Mouse (Mus musculus) midbrain, embryonic 13.5 days (tissue): ENCODE measurements around the gene Ambra1. TPM values are rescaled to one million over a fixed set of nuclear protein-coding genes. Genes with fewer than 3 reads are reported as not detected.
A peak's percentile ranks its signal among the peaks of the same experiment; 100 is the strongest.

ENCODE experiments used
- ATAC-seq: fragments of 200-750 bp; cut with Nextera tagmentation; 2 replicates; pipeline ENCODE4 v1.8.0; 2017; ENCODE audit warnings: mild to moderate bottlenecking, moderate TSS enrichment, moderate library complexity
- H3K27ac ChIP-seq: fragments of 300-500 bp; sonication (generic); 2 replicates; pipeline ENCODE4 v1.5.1; 2015; ENCODE audit warnings: inconsistent platforms, mild to moderate bottlenecking, moderate library complexity
- H3K27me3 ChIP-seq: fragments of 300-500 bp; sonication (generic); 2 replicates; pipeline ENCODE4 v1.6.1; 2015; ENCODE audit warnings: mild to moderate bottlenecking, inconsistent platforms
- H3K36me3 ChIP-seq: fragments of 300-500 bp; sonication (generic); 2 replicates; pipeline ENCODE4 v1.6.1; 2015; ENCODE audit warnings: mild to moderate bottlenecking, inconsistent platforms
- H3K4me1 ChIP-seq: fragments of 300-500 bp; sonication (generic); replicated peaks from 2 replicates; pipeline ENCODE4 v1.6.1; 2015; ENCODE audit warnings: inconsistent platforms
- H3K4me2 ChIP-seq: fragments of 300-500 bp; sonication (generic); replicated peaks from 2 replicates; pipeline ENCODE4 v1.6.1; 2015; ENCODE audit warnings: moderate library complexity, mild to moderate bottlenecking, inconsistent platforms
- H3K4me3 ChIP-seq: fragments of 300-500 bp; sonication (generic); replicated peaks from 2 replicates; pipeline ENCODE4 v1.5.1; 2015; ENCODE audit warnings: mild to moderate bottlenecking, inconsistent platforms
- H3K9ac ChIP-seq: fragments of 300-500 bp; sonication (generic); replicated peaks from 2 replicates; pipeline ENCODE4 v1.6.1; 2015; ENCODE audit warnings: mild to moderate bottlenecking, inconsistent platforms
- H3K9me3 ChIP-seq: fragments of 300-500 bp; sonication (generic); 2 replicates; pipeline ENCODE4 v1.6.1; 2016; ENCODE audit warnings: mild to moderate bottlenecking, inconsistent platforms
- WGBS: fragments of 180-500 bp; shearing (Covaris S2); methylation state at CpG from one replicate; pipeline ENCODE4 v1.1.7; 2015; 5-methylcytosine and 5-hydroxymethylcytosine counted together
- polyA plus RNA-seq: library from polyadenylated mRNA; unstranded; fragments of >200 nt; fragmentation: Nextera tagmentation; extraction: Ambion mirVana; gene quantifications from 2 replicates; pipeline ENCODE4 v1.2.1, GENCODE M21; 2015

Gene Ambra1
- polyA plus RNA-seq, 1 experiment from 2014 or later = 26.2 TPM

DNA sequence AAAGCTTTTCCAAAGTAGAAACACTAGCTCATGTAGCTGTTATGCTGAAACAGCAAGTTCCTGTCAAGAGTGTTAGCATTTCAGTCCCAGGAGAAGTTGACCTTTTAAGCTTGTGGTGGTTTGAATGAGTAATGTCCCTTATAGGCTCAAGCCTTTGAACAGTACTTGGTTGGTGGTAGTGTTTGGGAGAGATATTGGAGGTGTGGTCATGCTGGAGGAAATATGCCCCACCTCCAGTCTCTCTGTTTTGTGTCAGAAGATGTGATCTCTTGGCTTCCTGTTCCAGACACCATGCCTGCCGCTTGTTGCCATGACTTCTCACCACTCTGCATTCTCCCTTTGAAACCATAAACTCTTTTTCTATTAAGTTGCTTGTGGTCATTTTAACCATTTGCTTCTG, 105.1 kb downstream of the Ambra1 start:
- H3K4me2 ChIP-seq = no peak overlapping the region
- H3K27me3 ChIP-seq = no peaks in the 10 kb centered on the region
- H3K27ac ChIP-seq = no peak overlapping the region
- WGBS = 82% methylated on average over 1 of the region's 1 CpGs
- no peaks in the 10 kb centered on the region for H3K4me1 ChIP-seq
- no peak for ATAC-seq
- H3K9me3 ChIP-seq = no peaks in the 10 kb centered on the region
- no peaks in the 10 kb centered on the region for H3K36me3 ChIP-seq
- H3K9ac ChIP-seq = no peak overlapping the region
- no peak overlapping the region for H3K4me3 ChIP-seq

- H3K27me3 ChIP-seq = no peaks in the 10 kb centered on the region
- H3K36me3 ChIP-seq = no peaks in the 10 kb centered on the region
- no peak for ATAC-seq
- no peak overlapping the region for H3K27ac ChIP-seq
- H3K4me2 ChIP-seq = no peak overlapping the region
- no peak overlapping the region for H3K9ac ChIP-seq
- H3K4me3 ChIP-seq = no peak overlapping the region
- 90% methylated on average over 3 of the region's 3 CpGs for WGBS
- H3K4me1 ChIP-seq = no peaks in the 10 kb centered on the region
- no peaks in the 10 kb centered on the region for H3K9me3 ChIP-seq
Measured at GRCm38 (mm10) chr2:91835631-91836030, 105.7 kb downstream of the Ambra1 start.

- no peaks in the 10 kb centered on the region for H3K36me3 ChIP-seq
- no peak for ATAC-seq
Measured at GRCm38 (mm10) chr2:91844085-91844484, 114.2 kb downstream of the Ambra1 start.

DNA sequence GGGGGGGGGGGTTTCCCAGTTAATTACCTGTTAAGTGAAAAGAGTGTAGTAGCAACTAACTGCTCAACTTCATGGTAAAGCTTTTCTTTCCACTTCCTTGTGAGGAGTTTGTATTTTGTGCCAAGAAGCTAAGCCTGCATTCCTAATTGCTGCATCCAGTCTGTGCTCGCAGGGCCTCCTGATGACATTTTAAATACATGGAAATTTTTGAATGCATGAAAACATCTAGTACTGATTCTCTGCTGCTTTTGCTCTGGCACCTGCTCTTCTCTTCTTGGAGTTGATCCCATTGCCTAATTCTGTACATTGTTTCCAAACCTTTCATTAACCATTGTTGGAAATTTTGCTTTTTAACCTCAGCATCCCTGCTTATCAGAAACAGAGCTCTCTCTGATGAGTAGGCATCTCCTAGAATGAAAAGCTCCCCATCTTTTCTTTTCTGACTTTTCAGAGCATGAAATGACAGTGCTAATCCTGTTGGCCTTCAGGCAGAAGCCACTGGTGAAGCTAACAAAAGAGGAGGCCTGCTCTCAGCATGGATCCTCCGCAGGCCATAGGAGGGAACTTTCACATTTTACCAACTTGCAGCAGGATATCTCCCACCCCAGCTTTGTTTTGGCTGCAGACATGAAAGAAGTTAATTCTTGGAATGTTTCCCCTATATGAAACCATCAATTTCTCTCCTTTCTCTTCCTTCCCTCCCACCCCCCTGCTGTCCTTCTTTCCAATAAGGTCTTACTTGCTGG, 122.7 kb downstream of the Ambra1 start:
- Histone ChIP-seq H3K36me3 (no peaks in the 10 kb centered on the region), H3K4me2 (no peak overlapping the region), H3K4me3 (no peak overlapping the region), H3K9ac (0 out of 2 replicates have a peak overlapping the region, but pooled peaks have one; percentile 3), H3K9me3 (no peaks in the 10 kb centered on the region), H3K27ac (peak overlapping the region; percentile 25; the same call in 1 of the 2 replicates), H3K27me3 (no peaks in the 10 kb centered on the region; the same call in 1 of the 2 replicates), H3K4me1 (peaks cover 10% of the 10 kb centered on the region)
- ATAC-seq = peak; percentile 27; the same call in 1 of the 2 replicates
- 8% methylated on average over 2 of the region's 2 CpGs for WGBS

More at GRCm38 (mm10) chr2:91844085-91844484, 114.2 kb downstream of the Ambra1 start:
- no peaks in the 10 kb centered on the region for H3K27me3 ChIP-seq
- H3K9me3 ChIP-seq = no peaks in the 10 kb centered on the region
- no peak overlapping the region for H3K4me3 ChIP-seq
- no peak overlapping the region for H3K4me2 ChIP-seq
- no peak overlapping the region for H3K27ac ChIP-seq
- 71% methylated on average over 1 of the region's 1 CpGs for WGBS
- H3K4me1 ChIP-seq = no peaks in the 10 kb centered on the region
- no peak overlapping the region for H3K9ac ChIP-seq

- no peak for ATAC-seq
- Histone ChIP-seq H3K9me3 (no peaks in the 10 kb centered on the region), H3K4me2 (no peak overlapping the region), H3K9ac (no peak overlapping the region), H3K4me1 (peaks cover 10% of the 10 kb centered on the region), H3K27me3 (no peaks in the 10 kb centered on the region; the same call in 1 of the 2 replicates), H3K27ac (no peak overlapping the region), H3K36me3 (no peaks in the 10 kb centered on the region), H3K4me3 (no peak overlapping the region)
- WGBS = 73% methylated on average over 6 of the region's 6 CpGs
Measured at GRCm38 (mm10) chr2:91854575-91854974, 124.6 kb downstream of the Ambra1 start.

- Histone ChIP-seq H3K27ac (no peak overlapping the region), H3K9me3 (no peaks in the 10 kb centered on the region), H3K4me2 (no peak overlapping the region), H3K4me3 (no peak overlapping the region), H3K9ac (no peak overlapping the region), H3K4me1 (peaks cover 10% of the 10 kb centered on the region), H3K36me3 (no peaks in the 10 kb centered on the region), H3K27me3 (no peaks in the 10 kb centered on the region)
- no peak for ATAC-seq
- WGBS = 53% methylated on average over 3 of the region's 3 CpGs
Measured at GRCm38 (mm10) chr2:91856958-91857357, 127.0 kb downstream of the Ambra1 start.

- H3K4me3 ChIP-seq = no peak overlapping the region
- no peaks in the 10 kb centered on the region for H3K9me3 ChIP-seq
- WGBS = 56% methylated on average over 4 of the region's 4 CpGs
- no peaks in the 10 kb centered on the region for H3K4me1 ChIP-seq
- H3K9ac ChIP-seq = no peak overlapping the region
- no peak overlapping the region for H3K4me2 ChIP-seq
- no peak overlapping the region for H3K27ac ChIP-seq
- no peak for ATAC-seq
- H3K36me3 ChIP-seq = no peaks in the 10 kb centered on the region
- H3K27me3 ChIP-seq = no peaks in the 10 kb centered on the region
Measured at GRCm38 (mm10) chr2:91859423-91859822, 129.5 kb downstream of the Ambra1 start.

- 74% methylated on average over 8 of the region's 8 CpGs for WGBS
- no peak overlapping the region for H3K4me2 ChIP-seq
- peaks cover 3% of the 10 kb centered on the region for H3K36me3 ChIP-seq
- no peak for ATAC-seq
- no peak overlapping the region for H3K27ac ChIP-seq
- no peaks in the 10 kb centered on the region for H3K27me3 ChIP-seq
- no peaks in the 10 kb centered on the region for H3K9me3 ChIP-seq
- H3K9ac ChIP-seq = no peak overlapping the region
- no peak overlapping the region for H3K4me3 ChIP-seq
- H3K4me1 ChIP-seq = no peaks in the 10 kb centered on the region
Measured at GRCm38 (mm10) chr2:91870754-91871153, 140.8 kb downstream of the Ambra1 start.

- Histone ChIP-seq H3K36me3 (peaks cover 8% of the 10 kb centered on the region), H3K4me3 (no peak overlapping the region), H3K27me3 (no peaks in the 10 kb centered on the region), H3K4me1 (no peaks in the 10 kb centered on the region), H3K9ac (no peak overlapping the region), H3K27ac (no peak overlapping the region), H3K9me3 (no peaks in the 10 kb centered on the region), H3K4me2 (no peak overlapping the region)
- WGBS = 72% methylated on average over 1 of the region's 1 CpGs
- no peak for ATAC-seq
Measured at GRCm38 (mm10) chr2:91871225-91871624, 141.3 kb downstream of the Ambra1 start.

GRCm38 (mm10) chr2:91872658-91873057, 142.7 kb downstream of the Ambra1 start:
- H3K4me3 ChIP-seq = no peak overlapping the region
- no peak overlapping the region for H3K4me2 ChIP-seq
- H3K27ac ChIP-seq = no peak overlapping the region
- H3K9ac ChIP-seq = no peak overlapping the region
- WGBS = 98% methylated on average over 3 of the region's 3 CpGs
- H3K36me3 ChIP-seq = peaks cover 17% of the 10 kb centered on the region
- H3K4me1 ChIP-seq = no peaks in the 10 kb centered on the region
- ATAC-seq = no peak
- no peaks in the 10 kb centered on the region for H3K27me3 ChIP-seq
- H3K9me3 ChIP-seq = no peaks in the 10 kb centered on the region

DNA sequence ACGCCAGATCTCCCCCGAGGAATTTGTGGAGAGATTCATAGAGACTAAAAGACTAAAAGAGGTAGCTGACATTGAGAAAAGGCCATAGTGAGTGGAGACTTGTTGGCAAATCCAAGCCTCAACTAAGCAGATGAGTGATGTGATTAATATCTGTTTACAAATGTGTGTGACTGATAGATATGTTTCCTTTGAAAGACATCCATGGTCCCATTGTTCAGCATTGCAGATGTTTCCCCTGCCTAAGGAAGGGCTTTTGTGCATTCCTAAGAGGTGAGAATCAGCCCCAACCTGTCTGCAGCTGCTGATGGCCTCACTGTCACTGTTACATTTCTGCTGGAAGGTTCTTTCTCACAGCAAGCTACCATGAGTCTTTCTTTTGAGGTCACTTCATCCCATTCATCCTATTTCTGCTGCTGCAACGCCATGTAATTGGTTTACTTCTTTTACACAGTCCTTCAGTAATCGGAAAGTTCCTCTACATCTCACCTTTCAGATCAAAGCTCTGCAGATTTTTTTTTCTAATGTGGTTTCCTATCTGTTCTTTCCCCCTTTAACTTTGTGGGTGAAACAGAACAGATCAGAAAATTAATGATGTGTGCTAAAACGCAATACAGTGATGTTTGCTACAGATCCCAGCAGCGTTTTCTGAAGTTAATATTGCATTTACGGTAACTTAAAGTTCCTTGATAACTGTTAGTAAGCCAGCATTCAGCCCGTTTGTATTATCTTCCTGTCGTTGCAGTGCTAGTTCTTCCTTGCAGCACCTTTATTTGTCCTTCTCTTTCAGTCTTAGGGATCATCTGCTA, 146.3 kb downstream of the Ambra1 start:
- Histone ChIP-seq H3K27ac (no peak overlapping the region), H3K4me1 (peaks cover 9% of the 10 kb centered on the region), H3K4me3 (no peak overlapping the region), H3K27me3 (no peaks in the 10 kb centered on the region), H3K36me3 (peaks cover 17% of the 10 kb centered on the region), H3K4me2 (no peak overlapping the region), H3K9me3 (no peaks in the 10 kb centered on the region), H3K9ac (no peak overlapping the region)
- 86% methylated on average over 9 of the region's 9 CpGs for WGBS
- ATAC-seq = no peak

GRCm38 (mm10) chr2:91876806-91877140, 146.8 kb downstream of the Ambra1 start:
- Histone ChIP-seq H3K9ac (no peak overlapping the region), H3K27me3 (no peaks in the 10 kb centered on the region), H3K9me3 (no peaks in the 10 kb centered on the region), H3K36me3 (peaks cover 17% of the 10 kb centered on the region), H3K4me1 (peaks cover 9% of the 10 kb centered on the region), H3K27ac (no peak overlapping the region), H3K4me3 (no peak overlapping the region), H3K4me2 (no peak overlapping the region)
- 86% methylated on average over 2 of the region's 2 CpGs for WGBS
- ATAC-seq = no peak
